Comparison of ENCODE assay signal across 16 mouse cellular contexts in the genomic region with DNA sequence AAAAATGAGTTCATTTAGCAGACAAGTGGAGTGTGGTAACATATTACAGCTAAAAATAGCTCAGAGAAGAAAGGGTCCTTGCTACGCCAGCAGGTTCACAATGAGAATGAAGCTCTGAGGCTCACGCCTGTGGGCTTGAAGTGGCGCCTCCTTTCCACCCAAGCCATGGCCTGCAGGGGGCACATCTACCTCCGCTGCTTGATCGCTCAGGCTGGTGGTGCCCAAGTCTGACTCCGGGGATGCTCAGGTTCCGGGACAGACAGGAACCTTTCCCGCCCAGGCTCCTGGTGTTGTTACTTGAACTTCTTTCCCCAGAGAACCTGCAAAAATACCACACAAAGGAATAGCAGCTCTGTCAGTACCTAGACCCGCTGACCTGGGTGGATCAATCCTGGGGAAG.
DNase-seq lines count a peak whose midpoint lies in the region; ATAC-seq and TF ChIP-seq lines count a peak whose summit lies in the region.
"Had no signal": no experiment of that assay in that cellular context is flagged by ENCODE, and none has a peak within 500 bp of the region (broad histone marks: within the 10 kb centered on the region; RNA-seq: fewer than 3 reads in every experiment).

No protein-coding gene starts in this region.

- no peaks in the 10 kb centered on the region for H3K9me3 ChIP-seq in intestine, postnatal 0 days (ENCODE audit: control insufficient read depth)
- H3K9me3 ChIP-seq in intestine, embryonic 16.5 days (ENCODE audit: control insufficient read depth, low read length), result no peaks in the 10 kb centered on the region
- no peaks in the 10 kb centered on the region for H3K9me3 ChIP-seq in midbrain, postnatal 0 days (ENCODE audit: low read length)
- no peaks in the 10 kb centered on the region for H3K9me3 ChIP-seq in midbrain, embryonic 16.5 days (replicated peaks; ENCODE audit: control insufficient read depth, low read length, poor library complexity, severe bottlenecking)
- no peaks in the 10 kb centered on the region for H3K9me3 ChIP-seq in neural tube, embryonic 15.5 days (replicated peaks)
- H3K9me3 ChIP-seq: limb, embryonic 12.5 days; midbrain, embryonic 12.5 days had no signal

- H3K4me2 ChIP-seq in intestine, postnatal 0 days (replicated peaks; ENCODE audit: low read depth), result no peak overlapping the region
- H3K4me2 ChIP-seq in intestine, embryonic 16.5 days (ENCODE audit: low read depth, low read length), result no peak overlapping the region
- no peak overlapping the region for H3K4me2 ChIP-seq in midbrain, postnatal 0 days (ENCODE audit: low read depth, low read length, poor library complexity, severe bottlenecking)
- no peak overlapping the region for H3K4me2 ChIP-seq in midbrain, embryonic 16.5 days (ENCODE audit: low read length)
- H3K4me2 ChIP-seq in neural tube, embryonic 15.5 days, result no peak overlapping the region
- H3K4me2 ChIP-seq: limb, embryonic 12.5 days; midbrain, embryonic 12.5 days had no signal

- H3K27ac ChIP-seq in intestine, postnatal 0 days (ENCODE audit: low read depth, low read length), result no peak overlapping the region
- no peak overlapping the region for H3K27ac ChIP-seq in intestine, embryonic 16.5 days (ENCODE audit: low read length)
- no peak overlapping the region for H3K27ac ChIP-seq in midbrain, postnatal 0 days (ENCODE audit: low read depth, low read length)
- H3K27ac ChIP-seq in midbrain, embryonic 16.5 days (ENCODE audit: low read length), result no peak overlapping the region
- no peak overlapping the region for H3K27ac ChIP-seq in neural tube, embryonic 15.5 days (replicated peaks)
- H3K27ac ChIP-seq: limb, embryonic 12.5 days; liver, embryonic 14.5 days; midbrain, embryonic 12.5 days had no signal

- no peaks in the 10 kb centered on the region for H3K27me3 ChIP-seq in intestine, postnatal 0 days (replicated peaks; ENCODE audit: control insufficient read depth, insufficient read depth, low read length)
- H3K27me3 ChIP-seq in intestine, embryonic 16.5 days (replicated peaks; ENCODE audit: control insufficient read depth, insufficient read depth, low read length), result no peaks in the 10 kb centered on the region
- H3K27me3 ChIP-seq in midbrain, postnatal 0 days (ENCODE audit: insufficient read depth, low read length), result no peaks in the 10 kb centered on the region
- no peaks in the 10 kb centered on the region for H3K27me3 ChIP-seq in midbrain, embryonic 16.5 days (ENCODE audit: control insufficient read depth, insufficient read depth, low read depth, low read length)
- no peaks in the 10 kb centered on the region for H3K27me3 ChIP-seq in neural tube, embryonic 15.5 days (replicated peaks)
- H3K27me3 ChIP-seq: limb, embryonic 12.5 days had no signal

- DNase-seq in cerebellum, postnatal 10 days, result peak; percentile 30 to 35
- DNase-seq in cerebellum, adult 8-10 months, result no peak
- peak; percentile 26 for DNase-seq in midbrain, postnatal 0 days (ENCODE audit: low spot score)
- no peak for DNase-seq in right cerebral cortex, adult 2 months (ENCODE audit: low spot score in 2 of 2)
- DNase-seq: cerebellum, adult 11-12 months; gastrocnemius, postnatal 14 days; kidney, adult 18-20 months had no signal

- TF ChIP-seq CTCF in intestine, postnatal 0 days (IDR thresholded peaks at IDR 0.05; ENCODE audit: low read depth), result 0 out of 2 replicates have a peak, but pooled peaks have one; percentile 16
- TF ChIP-seq CTCF in midbrain, postnatal 0 days (IDR thresholded peaks at IDR 0.05), result peak; percentile 56

- H3K4me3 ChIP-seq in intestine, postnatal 0 days (ENCODE audit: low read depth, low read length), result no peak overlapping the region
- H3K4me3 ChIP-seq in intestine, embryonic 16.5 days (ENCODE audit: low read length), result no peak overlapping the region
- no peak overlapping the region for H3K4me3 ChIP-seq in midbrain, postnatal 0 days (ENCODE audit: low read depth, low read length)
- H3K4me3 ChIP-seq in midbrain, embryonic 16.5 days (ENCODE audit: low read depth, low read length), result no peak overlapping the region
- H3K4me3 ChIP-seq in neural tube, embryonic 15.5 days (replicated peaks), result no peak overlapping the region
- H3K4me3 ChIP-seq: erythroblast, embryonic 14.5 days; limb, embryonic 12.5 days; midbrain, embryonic 12.5 days had no signal

- 55% methylated on average over 9 of the region's 9 CpGs for WGBS in intestine, postnatal 0 days
- 55% methylated on average over 9 of the region's 9 CpGs for WGBS in intestine, embryonic 16.5 days
- WGBS in midbrain, postnatal 0 days, result 58% methylated on average over 9 of the region's 9 CpGs
- 48% methylated on average over 9 of the region's 9 CpGs for WGBS in midbrain, embryonic 16.5 days
- WGBS in neural tube, embryonic 15.5 days, result 58% methylated on average over 9 of the region's 9 CpGs

- H3K36me3 ChIP-seq in intestine, postnatal 0 days (ENCODE audit: control insufficient read depth, insufficient read depth), result no peaks in the 10 kb centered on the region
- H3K36me3 ChIP-seq in intestine, embryonic 16.5 days (ENCODE audit: control insufficient read depth, insufficient read depth, low read length), result no peaks in the 10 kb centered on the region
- no peaks in the 10 kb centered on the region for H3K36me3 ChIP-seq in midbrain, postnatal 0 days (ENCODE audit: insufficient read depth, low read length)
- H3K36me3 ChIP-seq in midbrain, embryonic 16.5 days (ENCODE audit: control insufficient read depth, insufficient read depth, low read length), result no peaks in the 10 kb centered on the region
- no peaks in the 10 kb centered on the region for H3K36me3 ChIP-seq in neural tube, embryonic 15.5 days
- H3K36me3 ChIP-seq: limb, embryonic 12.5 days; midbrain, embryonic 12.5 days had no signal

- ATAC-seq in intestine, postnatal 0 days, result no peak
- ATAC-seq in intestine, embryonic 16.5 days, result no peak
- no peak for ATAC-seq in midbrain, postnatal 0 days (ENCODE audit: low FRiP score)
- ATAC-seq in midbrain, embryonic 16.5 days, result no peak
- no peak for ATAC-seq in neural tube, embryonic 15.5 days (ENCODE audit: low FRiP score)
- ATAC-seq: Patski had no signal

- no peak overlapping the region for H3K9ac ChIP-seq in intestine, postnatal 0 days (ENCODE audit: low read depth, low read length)
- H3K9ac ChIP-seq in intestine, embryonic 16.5 days (ENCODE audit: low read depth, low read length), result no peak overlapping the region
- H3K9ac ChIP-seq in midbrain, postnatal 0 days (replicated peaks; ENCODE audit: low read length, poor library complexity, severe bottlenecking), result no peak overlapping the region
- H3K9ac ChIP-seq in midbrain, embryonic 16.5 days (ENCODE audit: low read depth, low read length), result no peak overlapping the region
- H3K9ac ChIP-seq in neural tube, embryonic 15.5 days (replicated peaks), result no peak overlapping the region
- H3K9ac ChIP-seq: limb, embryonic 12.5 days; liver, embryonic 14.5 days; midbrain, embryonic 12.5 days had no signal

- H3K4me1 ChIP-seq in intestine, postnatal 0 days (replicated peaks; ENCODE audit: control insufficient read depth, insufficient read depth, low read length), result no peaks in the 10 kb centered on the region
- H3K4me1 ChIP-seq in intestine, embryonic 16.5 days (ENCODE audit: control insufficient read depth, insufficient read depth, low read length), result no peaks in the 10 kb centered on the region
- peaks cover 6% of the 10 kb centered on the region; the same call in 1 of the 2 replicates for H3K4me1 ChIP-seq in midbrain, postnatal 0 days (ENCODE audit: insufficient read depth, low read length)
- peaks cover 3% of the 10 kb centered on the region for H3K4me1 ChIP-seq in midbrain, embryonic 16.5 days (ENCODE audit: control insufficient read depth, insufficient read depth, low read length)
- peaks cover 3% of the 10 kb centered on the region; the same call in 1 of the 2 replicates for H3K4me1 ChIP-seq in neural tube, embryonic 15.5 days

Comparison
In these comparisons a context has a peak if more than half of its experiments do, and no peak if none do; other contexts are left out.
1. DNase-seq: peak in cerebellum, postnatal 10 days (2 of 2) and midbrain, postnatal 0 days (single experiment); none in cerebellum, adult 8-10 months (single experiment) and right cerebral cortex, adult 2 months (0 of 2).